Mouse (Mus musculus) midbrain, embryonic 10.5 days (tissue): ENCODE results near the gene Pde4d. TPM values are rescaled to one million over a fixed set of nuclear protein-coding genes. Genes with fewer than 3 reads are reported as not detected.

Experiments used
- DNase-seq: peaks from one replicate; pipeline ENCODE4 v3.0.0-alpha.2; 2017; ENCODE audit warnings: low spot score
- H3K27ac ChIP-seq: fragments of 300-500 bp; sonication (generic); replicated peaks from 2 replicates; pipeline ENCODE4 v1.5.1; 2016; ENCODE audit warnings: mild to moderate bottlenecking
- H3K27me3 ChIP-seq: fragments of 300-500 bp; sonication (generic); 2 replicates; pipeline ENCODE4 v1.6.1; 2016; ENCODE audit warnings: low read depth, mild to moderate bottlenecking; ENCODE audit not compliant: poor library complexity, severe bottlenecking
- H3K36me3 ChIP-seq: fragments of 300-500 bp; sonication (generic); 2 replicates; pipeline ENCODE4 v1.6.1; 2016; ENCODE audit warnings: mild to moderate bottlenecking, moderate library complexity
- H3K4me1 ChIP-seq: fragments of 300-500 bp; sonication (generic); 2 replicates; pipeline ENCODE4 v1.6.1; 2016
- H3K4me3 ChIP-seq: fragments of 300-500 bp; sonication (generic); 2 replicates; pipeline ENCODE4 v1.5.1; 2016; ENCODE audit warnings: mild to moderate bottlenecking, moderate library complexity
- H3K9me3 ChIP-seq: fragments of 300-500 bp; sonication (generic); replicated peaks from 2 replicates; pipeline ENCODE4 v1.6.1; 2016; ENCODE audit warnings: mild to moderate bottlenecking
- WGBS: fragments of 180-500 bp; shearing (Covaris S2); methylation state at CpG from one replicate; pipeline ENCODE4 v1.1.7; 2016; 5-methylcytosine and 5-hydroxymethylcytosine counted together
- polyA plus RNA-seq: library from polyadenylated mRNA; unstranded; fragments of >200 nt; fragmentation: Nextera tagmentation; extraction: Ambion mirVana; gene quantifications from 2 replicates; pipeline ENCODE4 v1.2.1, GENCODE M21; 2016

Pde4d gene
- polyA plus RNA-seq, 1 experiment from 2014 or later: 10.8 TPM

GRCm38 (mm10) chr13:108497768-108498167, 48.0 kb downstream of the Pde4d start:
- no peaks in the 10 kb centered on the region for H3K9me3 ChIP-seq
- DNase-seq: no peak
- no peak overlapping the region for H3K27ac ChIP-seq
- 80% methylated on average over 8 of the region's 8 CpGs for WGBS
- no peaks in the 10 kb centered on the region for H3K27me3 ChIP-seq
- H3K4me3 ChIP-seq: no peak overlapping the region
- H3K36me3 ChIP-seq: no peaks in the 10 kb centered on the region
- no peaks in the 10 kb centered on the region for H3K4me1 ChIP-seq

- DNase-seq: no peak
- Histone ChIP-seq H3K27me3 (no peaks in the 10 kb centered on the region), H3K4me3 (no peak overlapping the region), H3K9me3 (no peaks in the 10 kb centered on the region), H3K27ac (no peak overlapping the region), H3K36me3 (no peaks in the 10 kb centered on the region), H3K4me1 (no peaks in the 10 kb centered on the region)
- WGBS: 78% methylated on average over 9 of the region's 9 CpGs
These were observed 48.5 kb downstream of the Pde4d start for GRCm38 (mm10) chr13:108498247-108498743.

- 69% methylated on average over 9 of the region's 9 CpGs for WGBS
- Histone ChIP-seq H3K36me3 (no peaks in the 10 kb centered on the region), H3K27ac (no peak overlapping the region), H3K9me3 (no peaks in the 10 kb centered on the region), H3K27me3 (no peaks in the 10 kb centered on the region), H3K4me3 (no peak overlapping the region), H3K4me1 (no peaks in the 10 kb centered on the region)
- DNase-seq: no peak
These were observed 49.1 kb downstream of the Pde4d start for GRCm38 (mm10) chr13:108498773-108499313.

- no peak for DNase-seq
These were observed 51.6 kb downstream of the Pde4d start for GRCm38 (mm10) chr13:108501386-108501785.

DNA sequence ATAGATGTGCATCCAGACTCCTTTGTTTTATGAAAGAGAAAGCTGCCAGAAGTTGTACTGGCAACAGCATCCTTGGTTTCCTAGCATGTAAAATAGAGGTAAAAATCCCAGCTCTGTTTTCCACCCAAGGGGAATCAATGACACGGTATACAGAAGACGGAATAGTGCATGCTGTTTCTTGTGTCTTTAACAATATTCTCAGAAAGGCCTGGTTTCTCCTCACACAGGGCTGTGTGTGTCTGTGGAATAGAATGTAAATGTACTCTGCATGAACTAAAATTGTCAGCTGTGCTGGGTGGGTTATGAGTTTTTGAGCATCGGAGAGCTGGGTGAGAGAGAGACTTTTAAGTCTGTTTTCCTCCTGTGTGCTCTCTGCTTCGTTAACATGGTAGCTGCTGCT, 74.8 kb downstream of the Pde4d start:
- Histone ChIP-seq H3K27me3 (no peaks in the 10 kb centered on the region), H3K4me3 (no peak overlapping the region), H3K9me3 (no peaks in the 10 kb centered on the region), H3K4me1 (no peaks in the 10 kb centered on the region), H3K36me3 (no peaks in the 10 kb centered on the region), H3K27ac (no peak overlapping the region)
- 85% methylated on average over 4 of the region's 4 CpGs for WGBS
- no peak for DNase-seq

More at GRCm38 (mm10) chr13:108501386-108501785, 51.6 kb downstream of the Pde4d start:
- Histone ChIP-seq H3K27me3 (no peaks in the 10 kb centered on the region), H3K36me3 (no peaks in the 10 kb centered on the region), H3K27ac (no peak overlapping the region), H3K9me3 (no peaks in the 10 kb centered on the region), H3K4me3 (no peak overlapping the region), H3K4me1 (no peaks in the 10 kb centered on the region)
- 71% methylated on average over 1 of the region's 1 CpGs for WGBS

DNA sequence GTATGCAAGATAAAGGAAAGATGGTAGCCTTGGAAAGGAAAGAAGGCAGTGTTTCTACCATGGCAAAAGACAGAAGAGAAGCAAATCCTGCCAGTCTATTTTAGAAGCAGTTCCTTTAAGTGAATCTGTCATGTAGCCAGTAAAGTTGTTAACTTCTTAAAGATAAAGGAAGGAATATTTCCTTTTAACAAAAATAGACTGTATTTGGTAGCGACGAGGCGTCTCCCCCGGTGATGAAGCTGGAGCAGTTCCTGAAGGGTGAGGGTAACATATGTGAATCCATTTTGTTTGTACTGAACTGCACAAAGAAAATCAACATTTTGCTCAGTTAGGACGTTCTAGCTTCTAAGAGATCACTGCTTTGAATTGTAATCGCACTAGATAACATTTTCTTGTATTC, 75.2 kb downstream of the Pde4d start:
- H3K4me1 ChIP-seq: no peaks in the 10 kb centered on the region
- no peaks in the 10 kb centered on the region for H3K36me3 ChIP-seq
- H3K27ac ChIP-seq: no peak overlapping the region
- DNase-seq: no peak
- H3K4me3 ChIP-seq: no peak overlapping the region
- H3K27me3 ChIP-seq: no peaks in the 10 kb centered on the region
- 89% methylated on average over 6 of the region's 6 CpGs for WGBS
- H3K9me3 ChIP-seq: no peaks in the 10 kb centered on the region

DNA sequence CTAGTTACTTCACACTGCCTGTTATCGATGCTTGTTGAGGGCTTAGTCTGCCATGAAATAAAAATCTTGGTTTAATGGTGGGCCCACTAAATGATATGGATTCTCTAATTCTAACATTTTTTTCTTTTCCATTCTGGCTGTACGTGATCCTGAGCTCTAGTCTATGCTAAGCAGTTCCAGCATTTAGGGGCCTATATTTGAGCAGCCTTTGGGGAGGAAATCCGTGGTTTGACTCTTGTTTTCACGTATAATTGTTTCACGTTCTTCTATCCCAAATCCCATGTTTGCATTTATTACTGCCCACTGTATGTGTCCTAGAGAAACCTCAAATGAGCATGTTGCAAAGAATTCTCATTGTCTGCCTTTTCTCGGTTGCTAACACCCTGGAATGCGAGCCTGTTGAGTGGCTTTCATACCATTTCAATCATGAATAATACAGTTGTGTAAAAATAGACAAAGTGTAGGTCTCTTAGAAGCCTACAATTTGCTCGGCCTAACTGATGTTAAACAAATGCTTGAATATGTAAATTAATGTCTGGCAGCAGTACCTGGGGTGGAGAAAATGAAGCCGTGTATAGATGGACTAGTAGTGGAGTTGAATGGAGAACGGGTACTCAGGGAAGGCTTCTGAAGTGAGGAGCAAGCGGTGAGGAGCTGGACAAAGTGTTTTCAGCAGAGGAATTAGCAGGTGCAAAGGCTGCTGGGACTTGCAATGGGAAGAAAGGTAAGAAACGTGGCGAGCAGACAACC, 76.7 kb downstream of the Pde4d start:
- Histone ChIP-seq H3K9me3 (no peaks in the 10 kb centered on the region), H3K4me1 (no peaks in the 10 kb centered on the region), H3K4me3 (no peak overlapping the region), H3K36me3 (no peaks in the 10 kb centered on the region), H3K27me3 (no peaks in the 10 kb centered on the region), H3K27ac (no peak overlapping the region)
- WGBS: 76% methylated on average over 13 of the region's 13 CpGs
- no peak for DNase-seq

DNA sequence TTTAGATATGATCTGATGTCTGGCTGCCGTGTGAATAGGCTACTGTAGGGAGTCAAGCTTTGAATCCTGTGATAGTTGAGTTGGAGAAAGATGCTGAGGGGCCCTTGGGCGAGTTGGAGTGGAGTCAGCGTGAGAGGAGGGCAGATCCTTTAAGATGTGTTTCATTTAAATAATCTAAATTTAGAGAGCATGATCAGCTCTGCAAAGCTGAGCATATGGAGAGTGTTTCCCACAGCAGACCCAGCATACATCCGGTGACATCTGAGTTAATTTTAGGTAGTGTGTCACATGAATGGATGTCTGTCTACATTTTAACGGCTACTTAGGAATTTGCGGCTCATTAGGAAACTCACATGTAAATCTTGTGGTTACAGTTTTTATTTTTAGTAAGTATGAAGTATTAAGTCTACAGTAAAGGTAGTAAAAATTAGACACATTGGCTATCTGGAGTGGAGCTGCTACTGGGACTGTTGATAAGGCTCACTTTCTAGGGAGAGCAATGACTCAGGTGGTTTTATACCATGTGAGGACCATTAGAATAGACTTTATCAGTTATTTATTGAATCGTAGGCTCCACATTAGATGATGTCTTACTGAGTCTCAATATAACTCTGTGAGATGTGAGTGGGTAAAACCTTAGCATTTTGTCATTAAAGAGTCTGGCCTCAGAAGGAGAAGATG, 77.5 kb downstream of the Pde4d start:
- Histone ChIP-seq H3K27me3 (no peaks in the 10 kb centered on the region), H3K4me1 (no peaks in the 10 kb centered on the region), H3K9me3 (no peaks in the 10 kb centered on the region), H3K4me3 (no peak overlapping the region), H3K36me3 (no peaks in the 10 kb centered on the region), H3K27ac (no peak overlapping the region)
- no peak for DNase-seq
- WGBS: 90% methylated on average over 7 of the region's 7 CpGs

GRCm38 (mm10) chr13:108528343-108528742, 78.6 kb downstream of the Pde4d start:
- H3K4me1 ChIP-seq: no peaks in the 10 kb centered on the region
- no peak overlapping the region for H3K27ac ChIP-seq
- no peaks in the 10 kb centered on the region for H3K27me3 ChIP-seq
- 61% methylated on average over 1 of the region's 1 CpGs for WGBS
- no peaks in the 10 kb centered on the region for H3K9me3 ChIP-seq
- H3K36me3 ChIP-seq: no peaks in the 10 kb centered on the region
- no peak overlapping the region for H3K4me3 ChIP-seq
- DNase-seq: no peak

DNA sequence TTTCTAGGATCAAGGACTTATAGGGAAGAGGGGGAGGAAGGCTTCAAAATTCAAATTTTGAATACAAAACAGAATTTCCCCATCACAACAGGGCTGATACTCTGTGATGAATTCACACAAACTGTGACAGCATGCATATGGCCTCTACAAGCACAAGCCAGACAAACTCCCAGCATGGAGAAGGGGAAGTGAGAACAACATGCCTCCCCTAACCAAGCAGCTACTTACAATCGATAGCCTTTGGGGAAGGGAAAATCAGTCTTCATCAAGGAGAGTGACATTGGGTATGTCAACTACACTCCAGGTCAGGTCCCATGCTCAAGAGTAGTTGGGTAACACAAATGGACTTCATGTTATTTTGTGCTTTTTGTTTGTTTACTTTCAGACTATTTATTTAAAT, 83.1 kb downstream of the Pde4d start:
- H3K4me3 ChIP-seq: no peak overlapping the region
- H3K9me3 ChIP-seq: no peaks in the 10 kb centered on the region
- H3K27me3 ChIP-seq: no peaks in the 10 kb centered on the region
- no peaks in the 10 kb centered on the region for H3K4me1 ChIP-seq
- 94% methylated on average over 1 of the region's 1 CpGs for WGBS
- no peak overlapping the region for H3K27ac ChIP-seq
- no peak for DNase-seq
- no peaks in the 10 kb centered on the region for H3K36me3 ChIP-seq

- no peaks in the 10 kb centered on the region for H3K9me3 ChIP-seq
- WGBS: 82% methylated on average over 4 of the region's 4 CpGs
- H3K4me3 ChIP-seq: no peak overlapping the region
- H3K27ac ChIP-seq: no peak overlapping the region
- no peaks in the 10 kb centered on the region for H3K4me1 ChIP-seq
- DNase-seq: no peak
- no peaks in the 10 kb centered on the region for H3K36me3 ChIP-seq
- H3K27me3 ChIP-seq: no peaks in the 10 kb centered on the region
These were observed 86.7 kb downstream of the Pde4d start for GRCm38 (mm10) chr13:108536436-108536835.

DNA sequence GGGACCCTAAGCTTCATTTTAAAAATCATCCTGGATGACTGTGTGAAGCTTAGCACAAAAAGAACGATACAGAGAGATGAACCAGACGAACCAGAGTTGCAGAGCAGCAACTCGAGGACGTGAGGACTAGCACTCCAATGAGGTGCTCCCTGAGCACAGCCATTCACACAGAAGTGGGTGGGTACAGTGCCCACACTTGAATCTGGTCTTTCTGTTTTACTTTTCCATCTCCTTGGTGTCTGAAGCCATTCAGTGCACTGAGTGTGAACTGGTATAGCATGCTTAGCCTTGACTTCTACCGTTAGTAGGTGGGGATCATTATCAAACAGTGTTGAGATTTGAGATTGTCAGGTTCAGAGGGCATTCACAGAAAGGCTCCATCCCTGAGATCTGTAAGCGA, 87.2 kb downstream of the Pde4d start:
- no peaks in the 10 kb centered on the region for H3K36me3 ChIP-seq
- no peak overlapping the region for H3K4me3 ChIP-seq
- 90% methylated on average over 6 of the region's 6 CpGs for WGBS
- H3K27ac ChIP-seq: no peak overlapping the region
- no peaks in the 10 kb centered on the region for H3K27me3 ChIP-seq
- DNase-seq: no peak
- no peaks in the 10 kb centered on the region for H3K9me3 ChIP-seq
- no peaks in the 10 kb centered on the region for H3K4me1 ChIP-seq

- no peaks in the 10 kb centered on the region for H3K27me3 ChIP-seq
- no peak for DNase-seq
- H3K4me1 ChIP-seq: no peaks in the 10 kb centered on the region
- H3K36me3 ChIP-seq: no peaks in the 10 kb centered on the region
- no peak overlapping the region for H3K27ac ChIP-seq
- 74% methylated on average over 1 of the region's 1 CpGs for WGBS
- H3K9me3 ChIP-seq: no peaks in the 10 kb centered on the region
- no peak overlapping the region for H3K4me3 ChIP-seq
These were observed 89.1 kb downstream of the Pde4d start for GRCm38 (mm10) chr13:108538760-108539369.
